Mouse (Mus musculus) heart, embryonic 15.5 days (tissue): ENCODE measurements around the gene Epb41l1. TPM values are rescaled to one million over a fixed set of nuclear protein-coding genes. Genes with fewer than 3 reads are reported as not detected.

Experiments
- ATAC-seq: fragments of 200-750 bp; cut with Nextera tagmentation; replicated peaks from 2 replicates; pipeline ENCODE4 v1.8.0; 2017; ENCODE audit warnings: low read depth, moderate TSS enrichment; ENCODE audit not compliant: insufficient number of reproducible peaks, insufficient read depth, low FRiP score
- H3K27ac ChIP-seq: fragments of 300-500 bp; sonication (generic); 2 replicates; pipeline ENCODE4 v1.5.1; 2015; ENCODE audit warnings: mild to moderate bottlenecking, inconsistent platforms
- H3K27me3 ChIP-seq: fragments of 300-500 bp; sonication (generic); 2 replicates; pipeline ENCODE4 v1.6.1; 2015; ENCODE audit warnings: inconsistent platforms
- H3K36me3 ChIP-seq: fragments of 300-500 bp; sonication (generic); 2 replicates; pipeline ENCODE4 v1.6.1; 2015; ENCODE audit warnings: mild to moderate bottlenecking, inconsistent platforms
- H3K4me1 ChIP-seq: fragments of 300-500 bp; sonication (generic); replicated peaks from 2 replicates; pipeline ENCODE4 v1.6.1; 2015; ENCODE audit warnings: inconsistent platforms
- H3K4me2 ChIP-seq: fragments of 300-500 bp; sonication (generic); 2 replicates; pipeline ENCODE4 v1.6.1; 2015; ENCODE audit warnings: inconsistent platforms, mild to moderate bottlenecking, moderate library complexity
- H3K4me3 ChIP-seq: fragments of 300-500 bp; sonication (generic); 2 replicates; pipeline ENCODE4 v1.5.1; 2015; ENCODE audit warnings: mild to moderate bottlenecking, inconsistent platforms
- H3K9ac ChIP-seq: fragments of 300-500 bp; sonication (generic); 2 replicates; pipeline ENCODE4 v1.6.1; 2015; ENCODE audit warnings: mild to moderate bottlenecking, inconsistent platforms
- H3K9me3 ChIP-seq: fragments of 300-500 bp; sonication (generic); replicated peaks from 2 replicates; pipeline ENCODE4 v1.6.1; 2016; ENCODE audit warnings: inconsistent platforms
- WGBS: fragments of 180-500 bp; shearing (Covaris S2); methylation state at CpG from one replicate; pipeline ENCODE4 v1.1.7; 2015; ENCODE audit warnings: mixed read lengths; 5-methylcytosine and 5-hydroxymethylcytosine counted together
- polyA plus RNA-seq: library from polyadenylated mRNA; unstranded; fragments of >200 nt; fragmentation: Nextera tagmentation; extraction: Ambion mirVana; gene quantifications from 2 replicates; pipeline ENCODE4 v1.2.1, GENCODE M21; 2015

The Epb41l1 gene
- polyA plus RNA-seq, 1 experiment from 2014 or later = 1.00 TPM

DNA sequence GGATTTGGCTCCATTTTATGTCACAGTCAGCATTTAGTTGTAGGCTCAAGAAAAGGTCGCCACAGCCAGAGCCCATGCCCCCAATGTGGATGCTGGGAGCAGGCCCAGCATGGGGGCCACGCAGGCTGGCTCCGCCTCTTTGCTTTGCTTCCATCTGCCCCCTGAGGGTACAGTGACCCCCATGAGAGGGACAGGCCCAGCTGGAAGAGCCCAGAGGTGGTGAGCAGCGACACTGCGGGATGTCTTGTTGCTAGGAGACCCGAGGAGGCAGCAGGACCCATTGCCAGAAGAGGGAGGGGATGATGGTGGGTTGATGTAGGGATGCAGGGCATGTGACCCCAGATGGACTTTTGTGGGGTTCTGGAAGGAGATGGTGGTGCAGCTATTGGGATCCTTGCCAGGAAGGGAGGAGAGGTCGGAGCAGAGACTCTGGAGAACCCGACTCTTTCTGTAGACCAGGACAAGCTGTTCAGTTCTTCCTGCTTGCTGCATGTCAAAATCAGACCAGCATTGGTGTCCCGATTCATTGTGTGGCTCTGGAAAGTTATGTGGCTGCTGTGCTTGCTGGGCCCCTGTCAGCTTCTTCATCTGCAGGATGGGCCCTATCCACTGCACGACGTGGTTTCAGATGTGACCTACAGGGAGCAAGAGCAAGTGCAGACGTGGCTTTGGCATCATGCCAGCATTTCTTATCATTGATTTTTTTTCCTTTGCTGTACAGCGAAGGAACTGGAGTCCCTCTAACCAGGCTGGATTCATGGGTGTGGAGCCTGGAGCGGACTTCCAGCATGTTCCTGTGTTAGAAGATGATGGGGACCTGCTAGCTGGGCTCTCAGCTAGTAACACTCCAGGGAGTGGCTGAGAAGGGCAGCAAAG lies 41.7 kb downstream of the Epb41l1 start:
- WGBS = 35% methylated on average over 14 of the region's 14 CpGs

DNA sequence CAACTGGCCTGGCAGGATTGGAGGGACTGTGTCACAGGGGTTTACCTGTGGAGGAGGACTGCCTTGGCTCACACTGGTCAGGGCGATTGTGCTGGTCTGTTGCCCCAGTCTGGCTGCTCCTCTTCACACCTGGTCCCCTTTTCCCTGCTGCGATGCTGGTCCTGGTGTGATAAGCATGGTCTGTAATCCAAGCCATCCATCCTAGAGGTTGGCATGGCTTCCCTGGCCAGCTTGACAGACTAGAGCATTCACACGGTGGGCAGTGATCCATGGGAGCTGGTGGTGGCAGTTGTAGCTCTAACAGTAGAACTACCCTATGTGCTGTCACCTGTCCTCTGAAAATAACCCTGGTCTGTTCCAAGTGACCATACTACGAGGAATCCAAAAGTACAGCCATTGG lies 43.7 kb downstream of the Epb41l1 start:
- 76% methylated on average over 4 of the region's 4 CpGs for WGBS
- H3K9ac ChIP-seq = no peak overlapping the region
- no peaks in the 10 kb centered on the region for H3K9me3 ChIP-seq
- no peak overlapping the region for H3K4me3 ChIP-seq
- no peak overlapping the region for H3K4me2 ChIP-seq
- ATAC-seq = no peak
- no peaks in the 10 kb centered on the region for H3K27me3 ChIP-seq
- no peak overlapping the region for H3K27ac ChIP-seq
- H3K4me1 ChIP-seq = peaks cover 37% of the 10 kb centered on the region
- no peaks in the 10 kb centered on the region for H3K36me3 ChIP-seq

More for the DNA sequence above, 41.7 kb downstream of the Epb41l1 start:
- Histone ChIP-seq H3K27me3 (no peaks in the 10 kb centered on the region), H3K4me1 (peaks cover 30% of the 10 kb centered on the region), H3K4me2 (no peak overlapping the region), H3K36me3 (no peaks in the 10 kb centered on the region), H3K9ac (no peak overlapping the region), H3K9me3 (no peaks in the 10 kb centered on the region), H3K27ac (no peak overlapping the region), H3K4me3 (no peak overlapping the region)
- ATAC-seq = peak; percentile 65

DNA sequence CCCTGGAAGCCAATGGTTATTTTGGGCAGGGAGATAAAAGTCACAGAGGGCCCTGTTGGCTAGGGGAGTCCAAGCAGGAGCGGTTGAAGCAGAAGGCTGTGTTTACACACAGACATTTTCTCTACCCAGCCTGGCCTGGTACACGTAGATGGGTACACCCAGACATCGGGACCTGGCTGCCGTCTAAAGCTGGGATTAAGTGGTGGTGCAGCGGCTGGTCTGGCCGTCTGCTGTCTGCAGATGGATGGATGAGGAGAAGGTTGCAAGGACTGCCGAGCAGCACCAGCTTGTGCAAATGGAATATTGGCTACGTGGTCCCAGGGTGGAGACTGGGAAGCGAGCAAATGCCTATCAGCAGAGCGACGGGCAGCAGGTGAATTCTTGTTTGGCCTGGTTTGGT lies 46.8 kb downstream of the Epb41l1 start:
- no peak overlapping the region for H3K9ac ChIP-seq
- 65% methylated on average over 11 of the region's 11 CpGs for WGBS
- 0 out of 2 replicates have a peak overlapping the region, but pooled peaks have one; percentile 20 for H3K27ac ChIP-seq
- no peak overlapping the region for H3K4me2 ChIP-seq
- peaks cover 35% of the 10 kb centered on the region for H3K4me1 ChIP-seq
- no peaks in the 10 kb centered on the region for H3K27me3 ChIP-seq
- no peaks in the 10 kb centered on the region for H3K36me3 ChIP-seq
- no peaks in the 10 kb centered on the region for H3K9me3 ChIP-seq
- ATAC-seq = no peak
- no peak overlapping the region for H3K4me3 ChIP-seq

DNA sequence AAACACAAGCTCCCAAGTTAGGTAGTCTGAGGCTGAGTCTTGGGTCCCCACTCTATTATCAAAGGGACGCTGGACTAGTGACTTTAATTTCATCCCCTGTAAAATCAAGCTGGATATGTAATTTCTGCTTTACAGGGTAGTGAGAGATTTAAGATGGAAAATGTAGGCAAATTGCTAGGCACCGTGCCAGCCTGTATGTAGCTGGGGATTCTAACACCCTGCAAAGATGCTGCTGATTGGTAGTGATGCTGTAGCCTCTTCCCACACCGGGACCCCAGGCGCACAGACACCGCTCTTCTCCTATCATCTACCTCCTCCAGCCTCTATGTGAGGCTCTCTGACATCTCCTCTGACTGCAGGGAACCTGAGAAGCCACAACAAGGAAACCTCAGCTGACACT lies 48.2 kb downstream of the Epb41l1 start:
- ATAC-seq = no peak
- Histone ChIP-seq H3K9me3 (no peaks in the 10 kb centered on the region), H3K36me3 (no peaks in the 10 kb centered on the region), H3K4me2 (no peak overlapping the region), H3K4me3 (no peak overlapping the region), H3K4me1 (peaks cover 40% of the 10 kb centered on the region), H3K9ac (no peak overlapping the region), H3K27ac (no peak overlapping the region), H3K27me3 (no peaks in the 10 kb centered on the region)
- WGBS = 50% methylated on average over 5 of the region's 5 CpGs

DNA sequence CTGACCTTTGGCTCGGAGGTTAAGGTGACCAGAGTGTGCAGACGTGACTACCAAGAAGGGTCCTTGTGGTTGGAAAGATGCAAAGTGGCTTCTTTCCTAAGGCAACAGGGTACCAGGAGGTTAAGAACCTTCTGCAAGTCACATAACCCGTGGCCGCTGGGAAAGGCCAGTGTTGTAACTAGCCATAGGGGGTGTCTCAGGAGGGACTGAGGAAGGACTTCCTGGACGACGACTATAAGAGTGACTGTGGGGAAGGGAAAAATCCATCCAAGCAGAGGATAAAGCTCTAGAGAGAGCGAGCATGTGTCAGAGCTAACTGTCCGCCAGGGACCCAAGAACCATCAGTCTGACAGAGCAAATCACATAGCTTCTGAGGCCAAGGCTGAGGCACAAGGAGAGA lies 48.8 kb downstream of the Epb41l1 start:
- Histone ChIP-seq H3K4me2 (no peak overlapping the region), H3K27ac (no peak overlapping the region), H3K4me1 (peaks cover 46% of the 10 kb centered on the region), H3K9ac (no peak overlapping the region), H3K27me3 (no peaks in the 10 kb centered on the region), H3K9me3 (no peaks in the 10 kb centered on the region), H3K4me3 (no peak overlapping the region), H3K36me3 (no peaks in the 10 kb centered on the region)
- no peak for ATAC-seq
- WGBS = 62% methylated on average over 8 of the region's 8 CpGs

DNA sequence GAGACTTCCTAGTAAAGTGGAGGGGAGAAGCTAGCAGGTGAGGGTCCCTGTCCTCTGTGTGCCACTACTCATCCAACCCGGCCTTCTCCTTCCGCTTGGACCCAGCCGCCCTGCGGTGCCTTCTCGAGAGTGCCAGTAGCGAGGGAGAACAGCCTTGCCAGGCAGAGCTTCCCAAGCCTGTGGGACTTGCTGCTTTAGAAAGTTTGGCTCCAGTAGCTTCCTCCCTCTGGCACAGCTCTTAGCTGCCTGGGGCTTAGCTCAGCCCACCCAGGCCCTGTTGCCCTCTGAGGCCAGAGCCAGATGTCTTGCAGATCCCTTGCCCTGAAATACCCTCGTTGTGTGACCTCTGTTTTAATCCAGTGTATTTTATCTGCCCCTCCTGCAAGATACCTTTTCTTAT lies 50.2 kb downstream of the Epb41l1 start:
- Histone ChIP-seq H3K4me3 (no peak overlapping the region), H3K27me3 (no peaks in the 10 kb centered on the region), H3K36me3 (no peaks in the 10 kb centered on the region), H3K9ac (no peak overlapping the region), H3K4me1 (peaks cover 55% of the 10 kb centered on the region), H3K9me3 (no peaks in the 10 kb centered on the region), H3K27ac (no peak overlapping the region), H3K4me2 (no peak overlapping the region)
- ATAC-seq = no peak
- WGBS = 75% methylated on average over 7 of the region's 7 CpGs

DNA sequence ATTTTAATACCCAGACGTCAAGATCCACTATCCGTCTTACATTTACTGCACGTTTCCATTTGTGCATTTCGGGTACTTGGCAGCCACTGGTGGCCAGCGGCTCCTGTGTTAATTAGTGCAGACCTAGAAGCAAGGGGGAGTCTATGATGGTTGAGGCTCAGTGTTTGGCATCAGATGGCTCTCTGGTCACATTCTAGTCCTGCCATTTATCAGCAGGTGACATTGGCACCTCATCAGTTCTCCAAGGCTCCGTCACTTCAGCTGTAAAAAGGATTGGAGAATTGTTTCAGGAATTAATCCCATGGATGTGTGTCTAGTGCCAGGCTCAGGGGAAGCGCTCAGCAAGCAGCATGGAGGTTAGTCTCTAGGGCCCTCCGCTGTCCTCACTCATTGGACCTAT lies 51.6 kb downstream of the Epb41l1 start:
- WGBS = 89% methylated on average over 8 of the region's 8 CpGs
- no peak overlapping the region for H3K9ac ChIP-seq
- no peak for ATAC-seq
- H3K4me2 ChIP-seq = no peak overlapping the region
- H3K4me1 ChIP-seq = peaks cover 54% of the 10 kb centered on the region
- H3K36me3 ChIP-seq = no peaks in the 10 kb centered on the region
- H3K9me3 ChIP-seq = no peaks in the 10 kb centered on the region
- H3K27ac ChIP-seq = no peak overlapping the region
- H3K4me3 ChIP-seq = no peak overlapping the region
- peaks cover 2% of the 10 kb centered on the region; the same call in 1 of the 2 replicates for H3K27me3 ChIP-seq

DNA sequence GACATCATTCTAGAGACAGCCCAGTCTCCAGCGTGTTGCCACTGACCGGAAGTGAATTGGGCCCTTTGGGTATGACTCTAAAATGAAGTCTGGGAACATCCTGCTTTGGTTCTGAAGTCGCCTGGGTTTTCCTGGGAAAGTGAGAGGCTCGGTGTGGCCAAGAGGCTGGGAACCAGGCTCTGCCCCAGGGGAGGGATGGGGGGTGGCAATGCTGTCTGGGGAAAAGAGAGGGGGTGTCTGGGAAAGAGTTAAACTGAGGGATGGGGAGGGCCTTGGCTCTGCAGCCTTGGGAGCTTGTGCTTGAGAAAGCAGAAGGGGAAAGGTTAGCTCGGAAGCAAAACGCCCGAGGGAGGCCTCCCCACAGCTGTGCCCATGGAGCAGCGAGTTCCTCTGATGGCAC lies 53.0 kb downstream of the Epb41l1 start:
- Histone ChIP-seq H3K27ac (peak overlapping the region; percentile 25; the same call in 1 of the 2 replicates), H3K9ac (no peak overlapping the region), H3K4me1 (peaks cover 53% of the 10 kb centered on the region), H3K36me3 (no peaks in the 10 kb centered on the region), H3K27me3 (peaks cover 6% of the 10 kb centered on the region; the same call in 1 of the 2 replicates), H3K9me3 (no peaks in the 10 kb centered on the region), H3K4me3 (no peak overlapping the region), H3K4me2 (no peak overlapping the region)
- ATAC-seq = no peak
- WGBS = 67% methylated on average over 8 of the region's 8 CpGs

DNA sequence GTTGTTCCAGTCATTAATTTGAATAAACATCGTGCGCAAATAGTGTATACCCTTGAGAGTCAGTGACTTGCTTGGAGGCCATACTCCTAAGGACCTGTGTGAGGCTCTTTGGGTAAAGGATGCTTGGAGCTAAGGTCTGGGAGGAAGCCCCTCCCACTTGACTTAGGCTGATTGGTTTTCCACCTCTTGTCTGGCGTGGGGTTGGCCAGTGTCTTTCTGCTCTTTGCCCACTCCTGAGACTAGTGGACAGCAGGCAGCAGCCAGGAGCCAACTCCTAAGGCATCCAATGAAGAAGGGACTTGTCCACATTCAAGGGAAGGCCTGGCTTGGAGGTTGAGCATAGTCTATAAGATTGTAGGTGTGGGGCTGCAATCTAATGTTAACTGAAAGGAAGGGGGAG lies 53.4 kb downstream of the Epb41l1 start:
- no peak for ATAC-seq
- H3K27ac ChIP-seq = peak overlapping the region; percentile 25; the same call in 1 of the 2 replicates
- 72% methylated on average over 3 of the region's 3 CpGs for WGBS
- H3K9ac ChIP-seq = no peak overlapping the region
- H3K36me3 ChIP-seq = no peaks in the 10 kb centered on the region
- no peak overlapping the region for H3K4me2 ChIP-seq
- peaks cover 6% of the 10 kb centered on the region; the same call in 1 of the 2 replicates for H3K27me3 ChIP-seq
- peaks cover 49% of the 10 kb centered on the region for H3K4me1 ChIP-seq
- H3K4me3 ChIP-seq = no peak overlapping the region
- H3K9me3 ChIP-seq = no peaks in the 10 kb centered on the region

DNA sequence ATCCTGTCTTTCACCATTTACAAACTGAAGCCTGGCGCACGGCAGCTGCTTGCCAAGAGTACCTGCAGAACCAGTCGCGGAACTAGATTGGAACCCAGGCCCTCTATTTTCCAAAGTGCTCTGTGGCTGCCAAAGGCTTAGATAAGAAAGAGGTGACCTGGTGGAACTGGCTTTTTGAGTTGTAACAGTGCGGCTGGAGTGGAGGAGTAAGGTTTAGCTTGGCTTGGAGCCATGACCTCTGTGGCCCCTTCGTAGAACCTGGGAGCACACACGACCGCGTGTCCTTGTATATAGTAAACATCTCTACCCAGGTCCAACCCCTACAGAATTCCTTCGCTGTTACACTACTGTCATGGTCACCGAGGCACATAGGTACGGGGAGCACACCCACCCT lies 54.2 kb downstream of the Epb41l1 start:
- Histone ChIP-seq H3K9ac (peak overlapping the region; percentile 75), H3K4me1 (peaks cover 46% of the 10 kb centered on the region), H3K9me3 (no peaks in the 10 kb centered on the region), H3K27ac (peak overlapping the region; percentile 83), H3K4me3 (peak overlapping the region; percentile 64), H3K4me2 (peak overlapping the region; percentile 89), H3K27me3 (peaks cover 6% of the 10 kb centered on the region; the same call in 1 of the 2 replicates), H3K36me3 (no peaks in the 10 kb centered on the region)
- ATAC-seq = peak; percentile 10
- 10% methylated on average over 12 of the region's 12 CpGs for WGBS

DNA sequence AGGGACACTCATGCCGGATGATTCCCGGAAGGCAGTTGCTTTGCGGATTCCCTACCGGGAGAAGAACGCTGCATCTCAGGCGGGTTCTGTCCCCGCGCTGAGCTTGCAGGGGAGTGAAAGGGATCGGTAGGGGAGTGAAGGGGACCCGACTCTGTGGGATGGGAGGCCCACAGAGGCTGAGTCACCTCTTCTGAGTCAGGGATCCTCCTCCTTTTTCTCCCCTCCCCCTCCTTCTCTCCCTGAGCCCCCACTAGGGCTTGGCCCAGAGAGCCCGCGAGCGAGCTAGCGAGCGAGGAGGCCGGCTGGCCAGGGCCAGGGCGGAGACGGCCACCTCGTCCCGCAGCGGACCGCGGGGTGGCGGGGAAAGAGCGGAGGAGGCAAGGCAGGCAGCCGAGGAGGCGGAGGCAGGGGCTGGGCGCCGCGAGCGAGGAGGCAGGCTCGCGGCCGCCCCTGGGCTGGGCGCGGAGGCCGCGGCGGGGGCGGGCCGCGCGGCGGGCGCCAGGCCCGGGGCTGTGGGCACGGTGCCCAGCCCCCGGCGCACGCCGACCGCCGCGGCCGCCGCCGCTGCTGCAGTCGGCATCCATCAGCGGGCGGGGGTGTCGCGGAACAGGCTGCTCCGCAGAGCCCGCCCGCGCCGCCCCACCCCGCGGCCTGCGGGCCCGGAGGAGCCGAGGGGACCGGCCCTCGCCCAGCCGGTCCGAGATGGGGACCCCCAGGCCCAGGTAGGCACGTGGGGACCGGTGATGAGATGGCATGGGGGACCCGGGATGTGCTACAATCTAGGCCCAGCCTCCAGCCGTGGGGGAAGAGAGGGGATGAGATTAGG lies 54.8 kb downstream of the Epb41l1 start:
- Histone ChIP-seq H3K9ac (peak overlapping the region; percentile 75), H3K27me3 (peaks cover 6% of the 10 kb centered on the region; the same call in 1 of the 2 replicates), H3K27ac (peak overlapping the region; percentile 83), H3K4me2 (peak overlapping the region; percentile 89), H3K4me1 (peaks cover 46% of the 10 kb centered on the region), H3K4me3 (peak overlapping the region; percentile 64), H3K9me3 (no peaks in the 10 kb centered on the region), H3K36me3 (no peaks in the 10 kb centered on the region)
- under 1% methylated on average over 52 of the region's 80 CpGs for WGBS
- peak; percentile 78 for ATAC-seq
